Mouse (Mus musculus): ENCODE data around the gene Sh3bgrl3. TPM values are rescaled to one million over a fixed set of nuclear protein-coding genes. Genes with fewer than 3 reads are reported as not detected.

Sh3bgrl3 gene
- polyA plus RNA-seq, 1 experiment from 2014 or later, result 395 TPM

DNA sequence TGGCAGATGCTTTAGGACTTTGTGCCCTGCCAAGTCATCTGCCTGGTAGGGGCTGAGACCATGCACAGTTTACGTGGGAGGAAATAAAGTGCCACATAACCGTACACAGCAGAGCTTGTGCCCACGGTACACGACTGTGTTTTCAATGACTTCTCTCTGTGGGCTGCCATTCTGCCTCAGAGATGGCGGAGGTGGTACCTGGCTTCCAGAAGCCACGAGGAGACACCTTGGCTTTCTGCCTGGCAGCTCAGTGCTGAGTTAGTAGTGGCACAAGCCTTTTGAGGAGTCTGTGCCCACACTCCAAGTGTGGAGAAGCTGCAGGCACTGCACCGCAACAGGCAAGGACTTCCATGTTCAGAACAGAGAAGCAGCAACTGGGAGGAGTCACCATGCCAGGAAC, 20.9 kb downstream of the Sh3bgrl3 start:
- ATAC-seq (ENCODE audit: low read depth), result no peak
- no peak overlapping the region for H3K9ac ChIP-seq (replicated peaks; ENCODE audit: low read depth, low read length)
- H3K27me3 ChIP-seq (ENCODE audit: control insufficient read depth, insufficient read depth, low read length), result no peaks in the 10 kb centered on the region
- H3K9me3 ChIP-seq (ENCODE audit: control insufficient read depth, low read length), result no peaks in the 10 kb centered on the region
- no peak overlapping the region for H3K4me2 ChIP-seq (ENCODE audit: low read depth, low read length)
- H3K4me1 ChIP-seq (ENCODE audit: control insufficient read depth, insufficient read depth, low read length), result no peaks in the 10 kb centered on the region
- WGBS, result 92% methylated on average over 7 of the region's 7 CpGs
- H3K27ac ChIP-seq (ENCODE audit: low read depth, low read length), result no peak overlapping the region
- no peak overlapping the region for H3K4me3 ChIP-seq (ENCODE audit: low read depth, low read length)
- H3K36me3 ChIP-seq (ENCODE audit: control insufficient read depth, insufficient read depth, low read length), result no peaks in the 10 kb centered on the region

DNA sequence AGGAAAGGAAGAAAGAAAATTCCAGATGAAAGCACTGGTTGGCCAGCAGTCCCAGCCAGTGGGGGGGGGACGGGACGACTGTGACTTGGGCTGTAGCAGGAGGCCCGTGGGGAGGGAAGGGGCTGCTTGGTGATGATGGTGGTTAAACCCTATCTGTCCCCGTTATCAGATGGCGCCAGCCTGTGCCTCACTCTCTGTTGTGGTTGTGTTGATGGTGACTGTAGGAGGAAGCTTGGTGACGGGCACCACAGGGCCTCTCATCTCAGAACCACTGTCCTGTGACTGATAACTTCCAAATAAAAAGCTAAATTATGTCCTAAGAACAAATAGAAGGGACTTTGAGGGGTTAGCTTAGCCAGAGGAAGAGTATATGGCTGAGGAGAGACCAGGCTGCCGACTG, 22.5 kb downstream of the Sh3bgrl3 start:
- Histone ChIP-seq H3K4me1 (ENCODE audit: control insufficient read depth, insufficient read depth, low read length) (no peaks in the 10 kb centered on the region), H3K36me3 (ENCODE audit: control insufficient read depth, insufficient read depth, low read length) (no peaks in the 10 kb centered on the region), H3K27me3 (ENCODE audit: control insufficient read depth, insufficient read depth, low read length) (no peaks in the 10 kb centered on the region), H3K9ac (replicated peaks; ENCODE audit: low read depth, low read length) (no peak overlapping the region), H3K4me3 (ENCODE audit: low read depth, low read length) (no peak overlapping the region), H3K4me2 (ENCODE audit: low read depth, low read length) (no peak overlapping the region), H3K27ac (ENCODE audit: low read depth, low read length) (no peak overlapping the region), H3K9me3 (ENCODE audit: control insufficient read depth, low read length) (no peaks in the 10 kb centered on the region)
- 69% methylated on average over 7 of the region's 7 CpGs for WGBS
- no peak for ATAC-seq (ENCODE audit: low read depth)

DNA sequence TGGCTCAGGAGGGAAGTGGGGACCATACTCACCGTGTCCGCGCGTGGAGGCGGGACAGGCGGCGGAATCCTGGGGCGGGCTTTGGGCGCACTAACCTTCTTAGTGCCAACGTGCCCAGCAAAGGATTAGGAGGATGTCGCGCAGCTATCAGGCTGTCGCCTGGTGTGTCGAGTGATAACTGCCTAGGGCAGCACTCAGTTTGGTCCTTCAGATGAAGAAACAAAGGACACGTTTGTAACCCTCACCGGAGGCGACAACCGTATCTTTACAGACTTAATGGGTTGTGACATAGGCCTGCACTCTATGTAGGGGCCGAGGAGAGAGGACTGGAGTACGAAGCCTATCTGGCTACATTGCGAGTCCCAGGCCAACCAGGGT, 25.9 kb downstream of the Sh3bgrl3 start:
- Histone ChIP-seq H3K4me2 (ENCODE audit: low read depth, low read length) (peak overlapping the region; percentile 51), H3K27ac (ENCODE audit: low read depth, low read length) (no peak overlapping the region), H3K9ac (replicated peaks; ENCODE audit: low read depth, low read length) (peak overlapping the region; percentile 54), H3K27me3 (ENCODE audit: control insufficient read depth, insufficient read depth, low read length) (no peaks in the 10 kb centered on the region), H3K9me3 (ENCODE audit: control insufficient read depth, low read length) (no peaks in the 10 kb centered on the region), H3K4me1 (ENCODE audit: control insufficient read depth, insufficient read depth, low read length) (no peaks in the 10 kb centered on the region), H3K36me3 (ENCODE audit: control insufficient read depth, insufficient read depth, low read length) (no peaks in the 10 kb centered on the region), H3K4me3 (ENCODE audit: low read depth, low read length) (peak overlapping the region; percentile 63)
- WGBS, result 4% methylated on average over 21 of the region's 21 CpGs
- ATAC-seq (ENCODE audit: low read depth), result peak; percentile 68

DNA sequence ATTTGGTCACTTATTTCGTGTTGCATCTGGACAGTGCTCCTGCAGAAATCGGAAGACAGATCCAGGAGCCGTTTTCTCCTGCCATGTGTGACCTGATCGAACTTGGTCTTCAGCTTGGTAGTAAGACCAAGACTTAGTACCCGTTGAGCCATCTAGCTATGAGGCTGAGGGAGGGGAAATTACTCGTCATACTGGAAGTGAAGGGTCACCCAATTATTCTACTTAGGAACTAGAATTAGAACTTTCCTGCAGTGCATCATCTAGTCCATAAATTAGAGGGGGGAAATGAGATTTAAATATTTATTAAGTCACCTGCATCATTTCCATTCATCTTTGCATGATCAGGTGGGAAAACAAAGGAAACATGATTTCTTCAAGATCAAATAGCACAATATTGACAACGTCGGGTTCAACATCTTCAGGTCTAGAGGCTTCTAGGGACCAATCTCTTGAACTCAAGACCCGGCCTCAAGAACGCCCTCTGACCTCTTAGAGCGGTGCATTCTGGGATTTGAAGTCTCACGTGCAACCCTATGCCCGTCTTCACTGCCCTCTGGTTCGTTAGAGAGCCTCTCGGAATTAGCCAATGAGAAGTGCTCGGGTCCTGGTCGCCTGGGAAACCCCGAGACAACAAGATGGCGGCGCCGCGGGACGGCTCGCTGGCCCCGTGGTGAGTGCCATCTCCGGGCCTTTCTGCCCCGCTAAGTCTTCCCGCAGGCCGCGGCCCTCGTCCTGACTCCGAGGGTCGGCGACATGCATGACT, 26.4 kb downstream of the Sh3bgrl3 start, which contains the start of gene Ubxn11:
TSS of gene Ubxn11 (plus strand) at position 592 of the 763 bp plus-strand sequence.
- no peaks in the 10 kb centered on the region for H3K27me3 ChIP-seq (ENCODE audit: control insufficient read depth, insufficient read depth, low read length)
- H3K9ac ChIP-seq (replicated peaks; ENCODE audit: low read depth, low read length), result peak within 1 kb of the TSS; percentile 54
- H3K4me1 ChIP-seq (ENCODE audit: control insufficient read depth, insufficient read depth, low read length), result no peaks in the 10 kb centered on the region
- peak; percentile 98 for ATAC-seq (ENCODE audit: low read depth)
- peak within 1 kb of the TSS; percentile 63 for H3K4me3 ChIP-seq (ENCODE audit: low read depth, low read length)
- H3K9me3 ChIP-seq (ENCODE audit: control insufficient read depth, low read length), result no peaks in the 10 kb centered on the region
- H3K36me3 ChIP-seq (ENCODE audit: control insufficient read depth, insufficient read depth, low read length), result no peaks in the 10 kb centered on the region
- peak within 1 kb of the TSS; percentile 51 for H3K4me2 ChIP-seq (ENCODE audit: low read depth, low read length)
- 19% methylated on average over 32 of the region's 34 CpGs for WGBS
- no peak within 1 kb of the TSS for H3K27ac ChIP-seq (ENCODE audit: low read depth, low read length)

DNA sequence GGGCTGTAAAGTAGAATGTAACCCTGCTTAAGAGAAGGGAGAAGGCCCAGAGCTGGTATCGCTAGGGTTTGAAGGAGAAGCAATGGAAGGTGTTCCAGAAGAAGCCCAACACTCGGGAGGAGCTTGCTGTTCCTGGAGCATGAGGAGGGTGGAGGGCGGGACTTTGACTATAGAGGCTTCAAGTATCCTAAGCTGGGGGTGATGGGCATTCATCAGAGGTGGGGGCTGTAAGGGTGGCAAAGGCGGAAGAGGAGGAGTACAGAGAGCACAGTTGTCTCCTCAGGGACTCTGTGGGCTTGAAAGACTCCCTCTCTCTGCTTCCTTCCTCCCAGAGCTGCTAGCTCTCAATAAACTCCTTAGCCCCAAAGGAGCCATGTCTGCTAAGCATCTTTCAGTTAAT, 28.3 kb downstream of the Sh3bgrl3 start:
- Histone ChIP-seq H3K4me1 (ENCODE audit: control insufficient read depth, insufficient read depth, low read length) (no peaks in the 10 kb centered on the region), H3K4me3 (ENCODE audit: low read depth, low read length) (no peak overlapping the region), H3K27me3 (ENCODE audit: control insufficient read depth, insufficient read depth, low read length) (no peaks in the 10 kb centered on the region), H3K9me3 (ENCODE audit: control insufficient read depth, low read length) (no peaks in the 10 kb centered on the region), H3K27ac (ENCODE audit: low read depth, low read length) (no peak overlapping the region), H3K9ac (replicated peaks; ENCODE audit: low read depth, low read length) (no peak overlapping the region), H3K4me2 (ENCODE audit: low read depth, low read length) (no peak overlapping the region), H3K36me3 (ENCODE audit: control insufficient read depth, insufficient read depth, low read length) (no peaks in the 10 kb centered on the region)
- 77% methylated on average over 4 of the region's 4 CpGs for WGBS
- ATAC-seq (ENCODE audit: low read depth), result no peak

DNA sequence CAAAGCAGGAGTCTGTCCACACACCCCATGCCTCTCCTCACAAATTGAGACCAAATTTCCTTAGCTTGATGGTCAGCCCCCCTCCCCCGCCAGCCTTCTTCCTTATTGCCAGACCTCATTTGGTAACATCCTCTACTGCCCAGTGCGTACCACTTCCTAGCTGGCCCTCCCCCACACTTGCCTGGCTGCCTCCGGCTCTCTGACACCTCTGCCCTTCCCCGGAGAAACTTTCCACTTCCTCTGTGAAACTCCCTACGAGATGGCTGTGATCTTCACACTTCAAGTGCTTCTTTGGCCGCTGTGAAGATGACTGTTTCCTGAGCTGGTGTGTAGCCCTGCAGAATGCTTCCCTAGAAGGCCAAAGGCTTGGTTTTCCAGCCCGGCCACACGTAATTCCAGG, 30.0 kb downstream of the Sh3bgrl3 start:
- Histone ChIP-seq H3K4me2 (ENCODE audit: low read depth, low read length) (no peak overlapping the region), H3K36me3 (ENCODE audit: control insufficient read depth, insufficient read depth, low read length) (no peaks in the 10 kb centered on the region), H3K27ac (ENCODE audit: low read depth, low read length) (no peak overlapping the region), H3K9ac (replicated peaks; ENCODE audit: low read depth, low read length) (no peak overlapping the region), H3K9me3 (ENCODE audit: control insufficient read depth, low read length) (no peaks in the 10 kb centered on the region), H3K27me3 (ENCODE audit: control insufficient read depth, insufficient read depth, low read length) (no peaks in the 10 kb centered on the region), H3K4me1 (ENCODE audit: control insufficient read depth, insufficient read depth, low read length) (no peaks in the 10 kb centered on the region), H3K4me3 (ENCODE audit: low read depth, low read length) (no peak overlapping the region)
- WGBS, result 81% methylated on average over 8 of the region's 8 CpGs
- ATAC-seq (ENCODE audit: low read depth), result no peak

DNA sequence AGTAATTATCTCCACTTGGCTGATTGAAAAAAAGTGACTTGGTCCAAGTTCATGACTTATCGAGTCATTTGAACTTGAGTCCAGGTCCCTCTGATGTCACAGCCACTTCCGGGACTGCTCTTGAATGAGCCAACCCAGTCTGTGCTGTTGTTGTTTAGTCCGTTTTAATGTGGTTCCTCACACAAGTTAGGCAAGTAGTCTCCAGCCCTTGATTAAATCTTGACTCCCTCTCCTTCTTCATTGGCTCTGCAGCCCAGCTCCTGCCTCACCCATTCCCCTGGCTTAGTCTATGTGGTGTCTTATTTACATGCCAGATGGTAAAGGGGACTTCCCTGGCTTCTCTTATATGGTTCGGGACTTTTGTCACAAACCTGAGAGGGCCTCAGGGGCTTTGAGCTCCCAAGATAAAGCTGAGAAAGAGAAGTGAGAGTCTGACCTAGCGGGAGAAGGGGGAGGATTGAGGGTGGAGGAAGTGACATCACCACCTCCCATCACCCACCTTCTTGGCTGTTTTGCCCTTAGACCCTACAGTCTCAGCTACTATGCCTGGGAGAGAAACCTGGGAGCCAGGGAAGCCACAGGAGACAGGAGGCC, 31.5 kb downstream of the Sh3bgrl3 start:
- no peaks in the 10 kb centered on the region for H3K27me3 ChIP-seq (ENCODE audit: control insufficient read depth, insufficient read depth, low read length)
- H3K9ac ChIP-seq (replicated peaks; ENCODE audit: low read depth, low read length), result no peak overlapping the region
- ATAC-seq (ENCODE audit: low read depth), result no peak
- no peaks in the 10 kb centered on the region for H3K36me3 ChIP-seq (ENCODE audit: control insufficient read depth, insufficient read depth, low read length)
- H3K4me2 ChIP-seq (ENCODE audit: low read depth, low read length), result no peak overlapping the region
- no peaks in the 10 kb centered on the region for H3K9me3 ChIP-seq (ENCODE audit: control insufficient read depth, low read length)
- 85% methylated on average over 5 of the region's 5 CpGs for WGBS
- no peak overlapping the region for H3K27ac ChIP-seq (ENCODE audit: low read depth, low read length)
- H3K4me3 ChIP-seq (ENCODE audit: low read depth, low read length), result no peak overlapping the region
- H3K4me1 ChIP-seq (ENCODE audit: control insufficient read depth, insufficient read depth, low read length), result no peaks in the 10 kb centered on the region

DNA sequence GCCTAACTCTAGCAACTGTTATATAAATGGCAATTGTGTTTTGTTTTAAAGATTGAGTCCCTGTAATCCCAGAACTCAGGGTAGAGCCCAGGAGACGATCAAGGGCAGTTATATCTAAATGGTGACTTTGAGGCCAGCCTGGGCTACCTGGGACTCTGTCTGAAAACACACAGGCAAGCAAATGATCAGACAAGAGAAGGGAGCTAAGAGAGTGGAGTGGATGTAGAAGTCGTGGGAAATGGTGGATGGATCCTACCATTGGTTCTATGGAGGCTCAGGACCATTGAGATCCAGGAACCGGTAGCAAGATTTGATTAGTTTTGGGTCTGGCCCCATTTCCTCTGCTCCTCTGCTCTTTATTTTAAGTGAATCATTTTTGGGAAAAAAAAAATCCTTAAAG, 32.5 kb downstream of the Sh3bgrl3 start:
- WGBS, result 84% methylated on average over 3 of the region's 3 CpGs
- Histone ChIP-seq H3K9me3 (ENCODE audit: control insufficient read depth, low read length) (no peaks in the 10 kb centered on the region), H3K9ac (replicated peaks; ENCODE audit: low read depth, low read length) (no peak overlapping the region), H3K4me1 (ENCODE audit: control insufficient read depth, insufficient read depth, low read length) (no peaks in the 10 kb centered on the region), H3K27me3 (ENCODE audit: control insufficient read depth, insufficient read depth, low read length) (no peaks in the 10 kb centered on the region), H3K36me3 (ENCODE audit: control insufficient read depth, insufficient read depth, low read length) (no peaks in the 10 kb centered on the region), H3K4me3 (ENCODE audit: low read depth, low read length) (no peak overlapping the region), H3K4me2 (ENCODE audit: low read depth, low read length) (no peak overlapping the region), H3K27ac (ENCODE audit: low read depth, low read length) (no peak overlapping the region)
- ATAC-seq (ENCODE audit: low read depth), result no peak

DNA sequence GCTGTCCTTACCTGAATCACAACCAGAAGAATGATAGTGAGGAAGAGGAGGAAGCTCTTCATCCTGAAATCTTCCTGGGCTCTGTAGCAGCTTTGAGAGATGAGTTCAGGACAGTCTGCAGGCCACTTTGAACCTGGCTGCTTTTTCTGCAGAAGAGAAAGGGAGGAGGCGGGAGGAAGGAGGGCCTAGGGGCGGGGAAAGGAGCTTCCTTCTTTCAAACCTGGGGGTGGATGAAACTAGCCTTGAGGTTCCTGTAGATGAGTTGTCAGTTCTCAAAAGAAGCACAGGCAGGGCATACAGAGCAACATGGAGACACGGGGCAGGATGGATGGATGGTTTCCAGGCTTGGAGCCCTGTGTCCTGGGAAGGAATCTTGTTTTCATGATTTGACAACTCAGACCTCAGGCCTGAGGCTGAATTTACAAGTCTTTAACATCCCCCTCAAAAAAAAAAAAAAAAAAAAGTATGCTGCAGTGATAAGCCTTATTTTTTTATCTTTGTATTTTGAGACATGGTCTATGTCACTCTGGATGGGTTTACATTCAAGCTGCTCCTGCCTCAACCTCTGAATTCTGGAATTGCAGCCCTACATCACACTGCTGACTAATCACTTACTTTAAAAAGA, 33.6 kb downstream of the Sh3bgrl3 start, which contains the start of gene Cd52:
TSS of gene Cd52 (minus strand) at position 160 of the 625 bp plus-strand sequence.
- ATAC-seq (ENCODE audit: low read depth), result no peak
- Histone ChIP-seq H3K27me3 (ENCODE audit: control insufficient read depth, insufficient read depth, low read length) (no peaks in the 10 kb centered on the region), H3K27ac (ENCODE audit: low read depth, low read length) (no peak within 1 kb of the TSS), H3K4me3 (ENCODE audit: low read depth, low read length) (no peak within 1 kb of the TSS), H3K4me2 (ENCODE audit: low read depth, low read length) (no peak within 1 kb of the TSS), H3K4me1 (ENCODE audit: control insufficient read depth, insufficient read depth, low read length) (no peaks in the 10 kb centered on the region), H3K9ac (replicated peaks; ENCODE audit: low read depth, low read length) (no peak within 1 kb of the TSS), H3K9me3 (ENCODE audit: control insufficient read depth, low read length) (no peaks in the 10 kb centered on the region), H3K36me3 (ENCODE audit: control insufficient read depth, insufficient read depth, low read length) (no peaks in the 10 kb centered on the region)
- 47% methylated on average over 3 of the region's 3 CpGs for WGBS
